Mouse (Mus musculus) heart, embryonic 11.5 days (tissue): ENCODE measurements around the gene Samm50. TPM values are rescaled to one million over a fixed set of nuclear protein-coding genes. Genes with fewer than 3 reads are reported as not detected.

ENCODE experiments used
- ATAC-seq: fragments of 200-750 bp; cut with Nextera tagmentation; replicated peaks from 2 replicates; pipeline ENCODE4 v1.8.0; 2017; ENCODE audit warnings: moderate library complexity; ENCODE audit not compliant: insufficient number of reproducible peaks, low FRiP score, low TSS enrichment
- H3K27ac ChIP-seq: fragments of 300-500 bp; sonication (generic); 2 replicates; pipeline ENCODE4 v1.5.1; 2014; ENCODE audit warnings: mild to moderate bottlenecking, low read depth, low read length
- H3K27me3 ChIP-seq: fragments of 300-500 bp; sonication (generic); 2 replicates; pipeline ENCODE4 v1.6.1; 2014; ENCODE audit warnings: mild to moderate bottlenecking, low read length, mixed read lengths; ENCODE audit not compliant: control insufficient read depth, insufficient read depth
- H3K36me3 ChIP-seq: fragments of 300-500 bp; sonication (generic); 2 replicates; pipeline ENCODE4 v1.6.1; 2014; ENCODE audit warnings: mild to moderate bottlenecking, low read length, moderate library complexity, mixed read lengths; ENCODE audit not compliant: control insufficient read depth, insufficient read depth
- H3K4me1 ChIP-seq: fragments of 300-500 bp; sonication (generic); 2 replicates; pipeline ENCODE4 v1.6.1; 2014; ENCODE audit warnings: low read length; ENCODE audit not compliant: control insufficient read depth, insufficient read depth
- H3K4me2 ChIP-seq: fragments of 300-500 bp; sonication (generic); 2 replicates; pipeline ENCODE4 v1.6.1; 2014; ENCODE audit warnings: mild to moderate bottlenecking, moderate library complexity
- H3K4me3 ChIP-seq: fragments of 300-500 bp; sonication (generic); 2 replicates; pipeline ENCODE4 v1.5.1; 2014; ENCODE audit warnings: low read depth, low read length
- H3K9ac ChIP-seq: fragments of 300-500 bp; sonication (generic); 2 replicates; pipeline ENCODE4 v1.6.1; 2014; ENCODE audit warnings: mild to moderate bottlenecking, low read depth, low read length, moderate library complexity
- H3K9me3 ChIP-seq: fragments of 300-500 bp; sonication (generic); replicated peaks from 2 replicates; pipeline ENCODE4 v1.6.1; 2016; ENCODE audit warnings: low read length; ENCODE audit not compliant: control insufficient read depth
- WGBS: fragments of 180-500 bp; shearing (Covaris S2); extraction: QIAGEN DNeasy Blood & Tissue Kit; methylation state at CpG from one replicate; pipeline ENCODE4 v1.1.7; 2014; ENCODE audit not compliant: insufficient replicate concordance; 5-methylcytosine and 5-hydroxymethylcytosine counted together
- polyA plus RNA-seq: library from polyadenylated mRNA; unstranded; fragments of >200 nt; fragmentation: Nextera tagmentation; extraction: Ambion mirVana; gene quantifications from 2 replicates; pipeline ENCODE4 v1.2.1, GENCODE M21; 2014

The Samm50 gene
- polyA plus RNA-seq, 1 experiment from 2014 or later: 75.9 TPM

DNA sequence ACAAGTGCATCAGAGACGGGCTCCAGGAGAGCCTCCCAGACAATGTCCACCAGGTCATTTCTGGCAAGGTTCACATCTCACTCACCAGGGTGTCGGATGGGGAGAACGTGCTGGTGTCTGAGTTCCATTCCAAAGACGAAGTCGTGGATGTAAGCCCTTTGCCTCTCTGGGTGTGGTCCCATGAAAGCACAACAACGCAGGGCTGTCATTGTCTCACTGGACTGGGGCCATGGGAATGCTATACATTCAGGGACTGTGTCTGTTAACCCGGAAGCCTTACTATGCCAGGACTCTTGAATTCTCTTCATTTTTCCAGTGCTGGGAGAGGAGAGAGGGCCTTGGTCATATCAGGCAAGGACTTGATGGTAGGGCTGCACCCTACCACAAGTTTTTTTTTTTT lies 20.9 kb upstream of the Samm50 start:
- H3K36me3 ChIP-seq: no peaks in the 10 kb centered on the region
- no peak overlapping the region for H3K27ac ChIP-seq
- ATAC-seq: no peak
- H3K4me1 ChIP-seq: peaks cover 10% of the 10 kb centered on the region; the same call in 1 of the 2 replicates
- H3K9ac ChIP-seq: no peak overlapping the region
- H3K27me3 ChIP-seq: peaks cover 11% of the 10 kb centered on the region
- H3K9me3 ChIP-seq: no peaks in the 10 kb centered on the region
- H3K4me3 ChIP-seq: no peak overlapping the region
- H3K4me2 ChIP-seq: no peak overlapping the region
- 71% methylated on average over 7 of the region's 7 CpGs for WGBS

GRCm38 (mm10) chr15:84178733-84179132 lies 13.3 kb upstream of the Samm50 start:
- ATAC-seq: no peak
- 84% methylated on average over 9 of the region's 9 CpGs for WGBS

DNA sequence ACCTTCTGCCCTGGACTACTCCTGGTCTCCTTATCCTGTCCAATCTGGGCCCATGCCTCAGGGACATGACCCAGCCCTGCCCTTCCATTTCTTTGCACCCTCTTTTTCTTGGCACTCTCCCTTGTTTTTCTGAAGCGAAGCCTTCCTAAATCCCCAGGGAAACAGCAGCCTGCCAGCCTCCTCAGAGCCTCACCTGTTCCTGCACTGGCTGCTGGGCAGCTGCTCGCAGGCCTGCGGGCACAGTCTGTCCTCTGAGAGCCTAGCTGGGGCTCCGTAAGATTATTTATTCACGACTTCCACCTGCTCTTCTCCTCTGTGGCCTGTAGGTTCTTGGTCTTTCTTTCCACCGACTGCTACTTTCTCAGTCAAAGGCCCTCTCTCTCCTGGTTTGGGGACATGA lies 10.0 kb upstream of the Samm50 start:
- Histone ChIP-seq H3K27me3 (peaks cover 16% of the 10 kb centered on the region), H3K9me3 (no peaks in the 10 kb centered on the region), H3K36me3 (no peaks in the 10 kb centered on the region), H3K27ac (no peak overlapping the region), H3K4me1 (no peaks in the 10 kb centered on the region; the same call in 1 of the 2 replicates), H3K4me3 (no peak overlapping the region), H3K4me2 (no peak overlapping the region), H3K9ac (no peak overlapping the region)
- no peak for ATAC-seq
- 66% methylated on average over 6 of the region's 6 CpGs for WGBS

More at GRCm38 (mm10) chr15:84178733-84179132, 13.3 kb upstream of the Samm50 start:
- H3K36me3 ChIP-seq: no peaks in the 10 kb centered on the region
- H3K9me3 ChIP-seq: no peaks in the 10 kb centered on the region
- H3K4me2 ChIP-seq: no peak overlapping the region
- peaks cover 16% of the 10 kb centered on the region for H3K27me3 ChIP-seq
- no peak overlapping the region for H3K4me3 ChIP-seq
- no peak overlapping the region for H3K9ac ChIP-seq
- no peaks in the 10 kb centered on the region for H3K4me1 ChIP-seq
- H3K27ac ChIP-seq: no peak overlapping the region

DNA sequence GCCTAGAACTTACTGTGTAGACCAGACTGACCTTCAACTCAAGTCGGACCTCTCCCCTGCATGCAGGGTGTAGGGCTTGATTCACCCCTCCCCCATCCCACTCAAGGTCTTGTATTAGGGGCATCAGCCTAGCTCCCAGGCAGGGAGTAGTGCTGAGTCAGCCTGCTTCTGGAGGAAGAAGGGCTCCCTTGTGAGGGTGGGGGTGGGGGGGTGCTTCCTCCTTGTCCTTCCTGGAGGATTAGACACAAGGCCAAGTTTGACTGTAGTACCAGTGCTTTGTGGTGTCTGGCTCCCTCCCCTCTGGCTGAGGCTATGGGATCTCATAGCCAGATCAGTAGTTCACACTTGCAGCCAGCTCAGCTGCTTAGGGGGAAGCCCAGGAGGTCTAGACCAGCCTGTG lies 8.1 kb upstream of the Samm50 start:
- ATAC-seq: no peak

DNA sequence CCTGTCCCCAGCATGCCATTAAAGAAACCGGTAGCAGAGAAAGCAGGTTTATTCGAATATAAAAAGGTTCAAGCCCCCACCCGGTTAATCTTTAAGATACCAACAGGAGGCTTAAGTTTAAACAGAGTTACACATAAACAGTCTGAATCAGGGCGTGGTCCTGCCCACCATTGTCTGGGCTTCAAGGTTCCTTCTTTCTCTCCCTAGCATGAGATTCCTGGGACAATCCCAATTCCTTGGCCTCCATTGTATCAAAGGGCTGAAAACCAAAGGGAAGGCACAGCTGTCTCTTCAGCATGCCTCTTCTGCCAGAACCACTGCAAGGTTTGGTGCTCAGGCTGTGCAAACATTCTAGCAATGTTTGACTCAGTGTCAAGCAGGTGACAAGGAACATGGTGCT lies 5.8 kb upstream of the Samm50 start:
- Histone ChIP-seq H3K4me2 (no peak overlapping the region), H3K27ac (no peak overlapping the region), H3K4me3 (no peak overlapping the region), H3K27me3 (peaks cover 8% of the 10 kb centered on the region), H3K36me3 (no peaks in the 10 kb centered on the region), H3K9ac (no peak overlapping the region), H3K4me1 (no peaks in the 10 kb centered on the region; the same call in 1 of the 2 replicates), H3K9me3 (no peaks in the 10 kb centered on the region)
- 63% methylated on average over 4 of the region's 4 CpGs for WGBS
- ATAC-seq: no peak

More for the DNA sequence above, 8.1 kb upstream of the Samm50 start:
- Histone ChIP-seq H3K4me2 (no peak overlapping the region), H3K9me3 (no peaks in the 10 kb centered on the region), H3K4me3 (no peak overlapping the region), H3K27me3 (peaks cover 16% of the 10 kb centered on the region), H3K36me3 (no peaks in the 10 kb centered on the region), H3K27ac (no peak overlapping the region), H3K9ac (no peak overlapping the region), H3K4me1 (no peaks in the 10 kb centered on the region; the same call in 1 of the 2 replicates)
- WGBS: 5% methylated on average over 1 of the region's 1 CpGs

DNA sequence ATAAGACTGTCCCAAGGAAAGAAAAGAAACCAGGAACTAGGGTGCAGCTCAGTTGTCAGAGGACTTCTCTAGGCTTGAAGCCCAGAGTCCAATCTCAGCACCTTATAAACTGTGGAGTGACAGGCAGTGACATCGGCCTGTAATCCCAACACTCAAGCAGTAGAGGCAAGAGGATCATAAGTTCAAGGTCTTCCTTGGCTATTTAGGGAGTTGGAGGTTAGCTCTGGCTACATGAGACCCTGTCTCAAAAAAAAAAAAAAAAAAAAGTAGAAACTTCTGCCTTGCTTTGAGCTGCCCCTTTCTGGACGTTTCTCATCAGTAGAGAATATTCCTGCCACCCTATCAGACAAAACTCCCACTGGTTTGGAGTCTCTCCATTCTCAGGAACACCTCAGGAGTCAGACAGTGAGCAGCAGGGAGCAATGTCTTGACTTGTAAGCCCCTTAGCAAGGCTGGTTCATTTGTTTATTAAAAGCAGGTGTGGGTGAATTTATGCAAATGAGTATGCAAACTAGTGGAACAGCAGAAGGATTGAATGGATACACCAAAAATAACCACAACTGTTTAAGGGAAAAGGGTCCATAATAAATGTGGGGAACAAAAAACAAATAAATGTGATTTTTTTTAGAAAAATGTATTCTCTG lies 3.0 kb upstream of the Samm50 start:
- Histone ChIP-seq H3K4me3 (no peak overlapping the region), H3K27ac (no peak overlapping the region), H3K9me3 (no peaks in the 10 kb centered on the region), H3K27me3 (no peaks in the 10 kb centered on the region), H3K9ac (no peak overlapping the region), H3K4me1 (peaks cover 4% of the 10 kb centered on the region; the same call in 1 of the 2 replicates), H3K4me2 (no peak overlapping the region), H3K36me3 (no peaks in the 10 kb centered on the region)
- whole genome bisulfite sequencing: 43% methylated on average over 2 of the region's 2 CpGs
- ATAC-seq: no peak

DNA sequence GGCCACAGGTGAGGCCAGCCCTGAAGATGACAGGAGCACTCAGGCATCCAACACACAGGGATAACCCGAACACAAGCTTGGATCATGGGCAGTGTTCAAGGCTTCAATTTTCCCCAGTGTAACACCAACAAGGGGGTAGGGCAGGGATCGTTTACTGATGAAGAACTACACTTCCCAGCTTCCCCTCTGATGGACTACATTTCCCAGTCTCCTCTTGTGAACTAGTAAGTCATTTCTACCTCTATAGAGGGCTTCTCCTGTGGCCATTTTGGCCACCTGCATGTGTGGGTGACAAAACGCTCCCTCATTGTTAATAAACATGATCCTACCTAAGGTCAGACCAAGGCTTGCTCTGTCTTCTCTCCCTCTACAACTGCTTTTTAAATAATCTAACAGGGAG lies 2.2 kb upstream of the Samm50 start:
- 41% methylated on average over 3 of the region's 3 CpGs for WGBS
- Histone ChIP-seq H3K27ac (no peak overlapping the region), H3K4me3 (no peak overlapping the region), H3K27me3 (no peaks in the 10 kb centered on the region), H3K9ac (no peak overlapping the region), H3K4me2 (no peak overlapping the region), H3K4me1 (0 out of 2 replicates have a peak, but pooled peaks cover 4% of the 10 kb centered on the region), H3K36me3 (no peaks in the 10 kb centered on the region), H3K9me3 (no peaks in the 10 kb centered on the region)
- ATAC-seq: no peak

DNA sequence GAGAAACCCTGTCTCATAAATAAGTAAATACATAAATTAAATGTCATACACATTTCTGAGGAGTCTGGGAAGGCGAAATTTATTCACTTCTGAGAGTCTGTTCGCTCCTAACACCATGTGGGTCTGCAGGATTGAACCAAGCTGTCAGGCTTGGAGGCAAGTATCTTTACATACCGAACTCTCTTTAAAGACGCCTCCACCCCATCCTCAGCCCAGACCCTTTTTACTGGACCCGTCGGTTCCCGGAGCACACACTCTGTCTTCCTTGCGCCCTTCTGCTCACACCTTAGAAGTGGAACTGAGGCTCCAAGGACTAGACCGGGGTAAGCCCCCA lies 350 bp upstream of the Samm50 start:
- Histone ChIP-seq H3K27me3 (no peaks in the 10 kb centered on the region), H3K36me3 (no peaks in the 10 kb centered on the region), H3K4me2 (peak overlapping the region; percentile 83), H3K27ac (peak overlapping the region; percentile 97), H3K9me3 (no peaks in the 10 kb centered on the region), H3K9ac (peak overlapping the region; percentile 82), H3K4me3 (peak overlapping the region; percentile 94), H3K4me1 (0 out of 2 replicates have a peak, but pooled peaks cover 4% of the 10 kb centered on the region)
- no peak; the same call in 1 of the 2 replicates for ATAC-seq
- 3% methylated on average over 9 of the region's 9 CpGs for WGBS
